ENCODE assay signal across 13 mouse cellular contexts in genomic region chr1:162001328-162001727, GRCm38 (mm10). TPM values are rescaled to one million over a fixed set of nuclear protein-coding genes. Genes with fewer than 3 reads are reported as not detected.
DNase-seq lines count a peak whose midpoint lies in the region; ATAC-seq and TF ChIP-seq lines count a peak whose summit lies in the region.
"Had no signal": no experiment of that assay in that cellular context is flagged by ENCODE, and none has a peak within 500 bp of the region (broad histone marks: within the 10 kb centered on the region; RNA-seq: fewer than 3 reads in every experiment).

No protein-coding gene starts in this region.

- no peak for TF ChIP-seq EP300 in heart, adult 2 months (IDR thresholded peaks at IDR 0.05; ENCODE audit: insufficient read depth, low read depth, low read length)

- no peak overlapping the region for H3K4me2 ChIP-seq in heart, embryonic 12.5 days

- WGBS in heart, adult 2 months, result 72% methylated on average over 8 of the region's 8 CpGs
- 83% methylated on average over 8 of the region's 8 CpGs for WGBS in heart, embryonic 12.5 days

- TF ChIP-seq POLR2A in heart, adult 2 months (IDR thresholded peaks at IDR 0.05; ENCODE audit: insufficient read depth, low read depth, low read length), result no peak

- H3K27me3 ChIP-seq in heart, adult 2 months (ENCODE audit: control insufficient read depth, insufficient read depth, low read length), result no peaks in the 10 kb centered on the region
- H3K27me3 ChIP-seq in heart, embryonic 12.5 days (replicated peaks), result no peaks in the 10 kb centered on the region

- no peaks in the 10 kb centered on the region; the same call in 1 of the 2 replicates for H3K36me3 ChIP-seq in heart, adult 2 months (ENCODE audit: control insufficient read depth, insufficient read depth, low read length)
- H3K36me3 ChIP-seq in heart, embryonic 12.5 days, result no peaks in the 10 kb centered on the region

- intact Hi-C loops in heart, adult 2 months (cut with DNase I), result loop anchor here (5.0 to 10.0 kb wide), 2 partner anchors 216 to 273 kb away; no protein-coding TSS in a partner anchor
- intact Hi-C loops in heart, postnatal 14 days (cut with DNase I), result loop anchor here (5.0 to 10.0 kb wide), 2 partner anchors 93 to 276 kb away; no protein-coding TSS in a partner anchor

- H3K4me1 ChIP-seq in heart, adult 2 months (ENCODE audit: control insufficient read depth, insufficient read depth, low read length), result peaks cover 10% of the 10 kb centered on the region
- H3K4me1 ChIP-seq in heart, embryonic 12.5 days (replicated peaks), result peaks cover 28% of the 10 kb centered on the region

- H3K9me3 ChIP-seq in heart, embryonic 12.5 days (replicated peaks), result no peaks in the 10 kb centered on the region

- ATAC-seq in heart, embryonic 12.5 days (ENCODE audit: insufficient number of reproducible peaks, low FRiP score), result no peak

- no peak overlapping the region for H3K9ac ChIP-seq in heart, adult 2 months (ENCODE audit: low read depth, low read length)
- H3K9ac ChIP-seq in heart, embryonic 12.5 days, result no peak overlapping the region

- no peaks in the 10 kb centered on the region for H3K79me2 ChIP-seq in heart, adult 2 months (replicated peaks; ENCODE audit: control insufficient read depth, insufficient read depth, low read length)

- TF ChIP-seq CTCF in heart, adult 2 months (IDR thresholded peaks at IDR 0.05), result no peak

- no peak overlapping the region for H3K27ac ChIP-seq in heart, adult 2 months
- no peak overlapping the region for H3K27ac ChIP-seq in heart, embryonic 12.5 days (ENCODE audit: poor library complexity, severe bottlenecking)

- DNase-seq in heart, adult 2 months, result peak; percentile 20 to 28
- peak; percentile 53 for DNase-seq in brain, adult 2 months (ENCODE audit: low read depth, low spot score)
- peak; percentile 45 to 49 for DNase-seq in cerebellum, postnatal 25 days
- DNase-seq in heart, postnatal 14 days, result peak; percentile 21
- no peak for DNase-seq in left cerebral cortex, adult 8-10 months (ENCODE audit: low spot score in 2 of 2)
- no peak for DNase-seq in frontal cortex, postnatal 10 days (ENCODE audit: low spot score in 2 of 2)
- no peak for DNase-seq in gastrocnemius, adult 18-20 months (ENCODE audit: low spot score)
- DNase-seq: gastrocnemius, postnatal 10 days; kidney, postnatal 10 days; right cerebral cortex, postnatal 25 days; thymus, postnatal 14 days had no signal

- H3K4me3 ChIP-seq in heart, adult 2 months, result no peak overlapping the region
- no peak overlapping the region for H3K4me3 ChIP-seq in heart, embryonic 12.5 days

RNA-seq across cellular contexts. Expression of gene 4930558K02Rik, which starts 21.9 kb away (rescaled TPM):
- not detected for total RNA-seq in heart, adult 2 months (2021)
- not detected in 2 replicates for polyA plus RNA-seq in heart, adult 2 months (2012; rRNA removed)
- not detected in 2 replicates for polyA plus RNA-seq in heart, embryonic 12.5 days (2016; fragmentation: Nextera tagmentation; extraction: Ambion mirVana)
- not detected for total RNA-seq in heart, postnatal 14 days (2021)
- under 1 TPM in 1 of 4 experiments, not detected in 3; 0.36 TPM for total RNA-seq in left cerebral cortex, adult 8-10 months (2022)
- total RNA-seq in gastrocnemius, adult 18-20 months (2021), result not detected
- total RNA-seq: gastrocnemius, postnatal 10 days; left cerebral cortex, postnatal 14 days had no signal

RNA-seq across cellular contexts. Expression of gene Pigc, which starts 32.3 kb away (rescaled TPM):
- 10 to 100 TPM; 11.3 to 11.5 TPM for total RNA-seq in heart, adult 2 months (2021)
- 11.6 and 19.7 TPM in 2 replicates for polyA plus RNA-seq in heart, adult 2 months (2012; rRNA removed)
- polyA plus RNA-seq in heart, embryonic 12.5 days (2016; fragmentation: Nextera tagmentation; extraction: Ambion mirVana), result 22.5 and 23.4 TPM in 2 replicates
- total RNA-seq in heart, postnatal 14 days (2021), result 10 to 100 TPM; 17.6 to 21.6 TPM
- 10 to 100 TPM; 11.2 to 18.9 (median 14.7) TPM for total RNA-seq in left cerebral cortex, adult 8-10 months (2022)
- 10 to 100 TPM; 12.1 to 16.0 TPM for total RNA-seq in gastrocnemius, adult 18-20 months (2021)

Comparison
In these comparisons a context has a peak if more than half of its experiments do, and no peak if none do; other contexts are left out.
1. DNase-seq: peak in heart, adult 2 months (2 of 2), brain, adult 2 months (single experiment), cerebellum, postnatal 25 days (2 of 2) and heart, postnatal 14 days (2 of 2); none in left cerebral cortex, adult 8-10 months (0 of 2), frontal cortex, postnatal 10 days (0 of 2) and gastrocnemius, adult 18-20 months (single experiment).